Mouse (Mus musculus) limb, embryonic 11.5 days (tissue): ENCODE data around the gene Trir. TPM values are rescaled to one million over a fixed set of nuclear protein-coding genes. Genes with fewer than 3 reads are reported as not detected.

Experiments
- ATAC-seq: fragments of 200-750 bp; cut with Nextera tagmentation; 2 replicates; pipeline ENCODE4 v1.8.0; 2017; ENCODE audit warnings: low read depth; ENCODE audit not compliant: insufficient number of reproducible peaks, low FRiP score, low TSS enrichment
- DNase-seq: peaks from one replicate; pipeline ENCODE4 v3.0.0-alpha.2; 2015; ENCODE audit warnings: low spot score
- H3K27ac ChIP-seq: fragments of 300-500 bp; sonication (generic); replicated peaks from 2 replicates; pipeline ENCODE4 v1.5.1; 2014; ENCODE audit warnings: low read depth, mild to moderate bottlenecking, low read length
- H3K27me3 ChIP-seq: fragments of 300-500 bp; sonication (generic); 2 replicates; pipeline ENCODE4 v1.6.1; 2014; ENCODE audit warnings: mild to moderate bottlenecking, low read length, mixed read lengths; ENCODE audit not compliant: control insufficient read depth, insufficient read depth
- H3K36me3 ChIP-seq: fragments of 300-500 bp; sonication (generic); 2 replicates; pipeline ENCODE4 v1.6.1; 2014; ENCODE audit warnings: mild to moderate bottlenecking, low read length, moderate library complexity, mixed read lengths; ENCODE audit not compliant: control insufficient read depth, insufficient read depth
- H3K4me1 ChIP-seq: fragments of 300-500 bp; sonication (generic); 2 replicates; pipeline ENCODE4 v1.6.1; 2014; ENCODE audit warnings: low read length, mixed read lengths; ENCODE audit not compliant: control insufficient read depth, insufficient read depth
- H3K4me2 ChIP-seq: fragments of 300-500 bp; sonication (generic); 2 replicates; pipeline ENCODE4 v1.6.1; 2014; ENCODE audit warnings: low read depth, mild to moderate bottlenecking, moderate library complexity; ENCODE audit not compliant: severe bottlenecking
- H3K4me3 ChIP-seq: fragments of 300-500 bp; sonication (generic); 2 replicates; pipeline ENCODE4 v1.5.1; 2014; ENCODE audit warnings: low read depth, low read length
- H3K9ac ChIP-seq: fragments of 300-500 bp; sonication (generic); 2 replicates; pipeline ENCODE4 v1.6.1; 2014; ENCODE audit warnings: mild to moderate bottlenecking, low read length
- H3K9me3 ChIP-seq: fragments of 300-500 bp; sonication (generic); 2 replicates; pipeline ENCODE4 v1.6.1; 2016; ENCODE audit warnings: low read length; ENCODE audit not compliant: control insufficient read depth
- WGBS: fragments of 180-500 bp; shearing (Covaris S2); extraction: QIAGEN DNeasy Blood & Tissue Kit; methylation state at CpG from one replicate; pipeline ENCODE4 v1.1.7; 2014; 5-methylcytosine and 5-hydroxymethylcytosine counted together
- polyA plus RNA-seq: library from polyadenylated mRNA; unstranded; fragments of >200 nt; fragmentation: Nextera tagmentation; extraction: Ambion mirVana; gene quantifications from 2 replicates; pipeline ENCODE4 v1.2.1, GENCODE M21; 2014

Trir gene
- polyA plus RNA-seq, 1 experiment from 2014 or later: 197 TPM

DNA sequence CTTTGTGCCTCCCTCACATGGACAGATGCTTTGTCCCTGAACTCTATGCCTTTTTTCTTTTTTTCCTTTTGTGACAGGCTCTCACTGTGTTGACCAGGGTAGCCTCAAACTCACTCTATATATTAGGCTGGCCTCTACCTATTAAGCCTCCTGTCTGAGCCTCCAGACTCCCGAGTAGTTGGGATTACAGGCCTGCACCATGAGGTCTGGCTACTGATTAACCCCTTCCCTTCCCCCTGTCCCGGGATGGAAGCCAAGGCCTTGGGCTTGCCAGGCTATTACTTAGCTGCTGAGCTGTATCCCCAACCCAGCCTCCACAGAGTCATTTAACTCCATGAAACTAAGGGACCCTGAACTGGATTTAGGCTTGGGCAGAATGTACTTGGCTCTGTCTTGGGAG is 38.6 kb downstream of the Trir start:
- H3K4me3 ChIP-seq: no peak overlapping the region
- 43% methylated on average over 2 of the region's 2 CpGs for WGBS
- H3K4me2 ChIP-seq: no peak overlapping the region
- no peak for ATAC-seq
- H3K36me3 ChIP-seq: peaks cover 4% of the 10 kb centered on the region; the same call in 1 of the 2 replicates
- no peaks in the 10 kb centered on the region for H3K27me3 ChIP-seq
- H3K9me3 ChIP-seq: no peaks in the 10 kb centered on the region
- DNase-seq: no peak
- H3K27ac ChIP-seq: no peak overlapping the region
- no peaks in the 10 kb centered on the region for H3K4me1 ChIP-seq
- H3K9ac ChIP-seq: no peak overlapping the region

DNA sequence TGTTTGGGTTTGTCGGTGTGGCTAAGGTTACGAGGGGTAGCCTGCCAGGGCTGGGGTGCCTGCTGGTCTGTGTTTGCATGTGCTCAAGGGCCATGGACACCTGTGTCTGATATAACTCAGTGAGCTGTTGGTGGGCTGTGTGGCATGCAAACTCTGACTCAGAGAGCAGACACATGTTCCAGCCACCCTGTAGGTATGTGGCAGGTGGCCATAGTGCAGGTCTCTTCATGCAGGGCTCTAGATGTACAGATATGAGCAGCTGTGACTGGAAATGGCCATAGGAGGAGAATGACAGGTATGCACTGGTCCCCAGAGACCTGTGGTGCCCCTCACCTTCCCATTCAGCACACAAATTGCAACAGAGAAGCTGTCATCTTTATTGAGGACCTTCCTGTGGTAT is 40.5 kb downstream of the Trir start:
- WGBS: 89% methylated on average over 2 of the region's 2 CpGs
- no peak overlapping the region for H3K4me3 ChIP-seq
- peaks cover 4% of the 10 kb centered on the region; the same call in 1 of the 2 replicates for H3K36me3 ChIP-seq
- DNase-seq: no peak
- no peaks in the 10 kb centered on the region for H3K4me1 ChIP-seq
- no peak overlapping the region for H3K9ac ChIP-seq
- H3K9me3 ChIP-seq: no peaks in the 10 kb centered on the region
- H3K4me2 ChIP-seq: no peak overlapping the region
- no peak for ATAC-seq
- H3K27me3 ChIP-seq: no peaks in the 10 kb centered on the region
- no peak overlapping the region for H3K27ac ChIP-seq

DNA sequence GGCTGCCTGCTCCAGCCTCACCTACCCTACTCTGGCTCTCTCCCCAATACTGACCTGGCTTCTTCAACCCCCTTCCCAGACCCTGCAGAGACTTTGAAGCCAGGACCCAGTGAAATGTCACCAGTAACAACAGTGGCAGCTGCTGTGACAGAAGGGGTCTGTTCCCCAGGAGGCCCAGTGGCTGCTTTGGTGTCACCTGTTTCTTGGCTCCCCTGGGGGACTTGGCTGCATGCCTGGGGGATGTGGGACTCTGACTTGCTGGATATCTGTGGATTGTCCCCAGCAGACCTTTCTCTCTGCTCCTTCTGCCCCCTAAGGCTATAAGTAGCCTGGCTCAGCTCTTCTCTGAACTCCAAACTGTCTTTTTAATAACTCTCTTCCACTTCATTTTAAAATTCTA is 41.4 kb downstream of the Trir start, which contains the start of gene Gm5741:
Gene Gm5741, minus strand, starts transcription at position 1 of the 400 bp plus-strand sequence.
- H3K9me3 ChIP-seq: no peaks in the 10 kb centered on the region
- H3K27me3 ChIP-seq: no peaks in the 10 kb centered on the region
- H3K9ac ChIP-seq: no peak within 1 kb of the TSS
- H3K4me3 ChIP-seq: no peak within 1 kb of the TSS; the same call in 1 of the 2 replicates
- H3K27ac ChIP-seq: no peak within 1 kb of the TSS
- ATAC-seq: no peak
- H3K4me1 ChIP-seq: no peaks in the 10 kb centered on the region
- DNase-seq: no peak
- H3K4me2 ChIP-seq: no peak within 1 kb of the TSS
- H3K36me3 ChIP-seq: peaks cover 4% of the 10 kb centered on the region; the same call in 1 of the 2 replicates

DNA sequence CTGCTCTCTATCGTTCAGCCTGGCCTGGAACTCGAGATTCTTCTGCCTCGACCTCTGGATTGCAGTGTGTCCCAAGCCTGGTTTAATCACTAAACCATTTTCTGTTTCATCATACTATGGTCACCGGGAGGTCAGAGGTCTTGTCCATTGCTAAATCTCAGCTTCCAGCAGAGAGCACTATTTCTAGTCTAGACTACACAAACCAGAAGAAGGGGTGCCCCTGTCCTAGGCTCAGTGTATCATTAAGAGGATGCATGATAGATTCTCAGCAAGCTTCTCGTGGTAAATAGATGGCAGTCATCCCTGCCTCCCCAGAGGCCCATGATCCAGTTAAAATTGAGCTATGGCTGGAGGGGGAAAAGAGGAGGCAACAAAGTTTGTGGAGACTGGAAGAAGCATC is 44.4 kb downstream of the Trir start:
- H3K36me3 ChIP-seq: peaks cover 8% of the 10 kb centered on the region; the same call in 1 of the 2 replicates
- DNase-seq (no peak), ATAC-seq (no peak)
- H3K27me3 ChIP-seq: no peaks in the 10 kb centered on the region
- 87% methylated on average over 5 of the region's 5 CpGs for WGBS
- peak overlapping the region; percentile 90; the same call in 1 of the 2 replicates for H3K4me3 ChIP-seq
- H3K27ac ChIP-seq: no peak overlapping the region
- no peaks in the 10 kb centered on the region for H3K9me3 ChIP-seq
- peak overlapping the region; percentile 74 for H3K9ac ChIP-seq
- no peaks in the 10 kb centered on the region for H3K4me1 ChIP-seq
- H3K4me2 ChIP-seq: peak overlapping the region; percentile 64

DNA sequence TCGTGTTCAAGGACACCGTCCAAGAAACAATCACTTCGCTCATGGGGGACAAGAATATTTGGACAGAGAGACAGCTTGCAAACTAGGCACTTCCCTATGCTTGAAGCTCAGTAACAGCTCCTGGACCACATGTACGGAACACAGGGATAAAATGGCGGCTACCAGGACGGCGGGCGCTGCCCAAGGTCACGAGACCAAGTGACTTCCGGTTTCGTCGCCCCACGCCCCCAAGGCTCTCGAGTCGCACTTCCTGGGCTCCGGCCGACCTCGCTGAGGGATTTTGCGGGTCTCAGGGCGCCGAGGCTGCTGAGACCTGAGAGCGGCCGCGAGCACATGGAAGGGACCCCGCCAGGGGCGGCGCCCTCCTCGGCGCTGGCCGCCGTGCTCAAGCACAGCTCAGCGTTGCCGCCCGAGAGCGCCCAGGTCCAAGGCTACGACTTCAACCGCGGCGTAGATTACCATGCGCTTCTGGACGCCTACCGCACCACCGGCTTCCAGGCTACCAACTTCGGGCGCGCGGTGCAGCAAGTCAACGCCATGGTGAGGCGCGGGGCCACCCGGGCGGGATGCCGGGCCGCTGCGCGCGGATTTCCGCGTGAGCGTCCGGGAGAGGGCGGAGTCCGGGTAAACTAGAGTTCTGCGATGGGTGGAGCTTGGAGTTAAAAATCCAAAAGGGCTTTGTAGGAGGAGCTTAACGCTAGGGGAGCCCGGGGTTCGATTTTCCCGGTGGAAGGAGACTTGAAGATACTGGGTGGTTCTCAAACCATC is 45.1 kb downstream of the Trir start, which contains the start of gene Dhps:
Gene Dhps, plus strand, starts transcription at position 244 of the 768 bp plus-strand sequence.
- DNase-seq: peak; percentile 93
- Histone ChIP-seq H3K4me2 (peak within 1 kb of the TSS; percentile 64), H3K27me3 (no peaks in the 10 kb centered on the region), H3K27ac (peak within 1 kb of the TSS; percentile 91), H3K4me3 (peak within 1 kb of the TSS; percentile 90), H3K9me3 (no peaks in the 10 kb centered on the region), H3K36me3 (peaks cover 8% of the 10 kb centered on the region; the same call in 1 of the 2 replicates), H3K9ac (peak within 1 kb of the TSS; percentile 74), H3K4me1 (no peaks in the 10 kb centered on the region)
- under 1% methylated on average over 64 of the region's 68 CpGs for whole genome bisulfite sequencing
- peak; percentile 85 for ATAC-seq

DNA sequence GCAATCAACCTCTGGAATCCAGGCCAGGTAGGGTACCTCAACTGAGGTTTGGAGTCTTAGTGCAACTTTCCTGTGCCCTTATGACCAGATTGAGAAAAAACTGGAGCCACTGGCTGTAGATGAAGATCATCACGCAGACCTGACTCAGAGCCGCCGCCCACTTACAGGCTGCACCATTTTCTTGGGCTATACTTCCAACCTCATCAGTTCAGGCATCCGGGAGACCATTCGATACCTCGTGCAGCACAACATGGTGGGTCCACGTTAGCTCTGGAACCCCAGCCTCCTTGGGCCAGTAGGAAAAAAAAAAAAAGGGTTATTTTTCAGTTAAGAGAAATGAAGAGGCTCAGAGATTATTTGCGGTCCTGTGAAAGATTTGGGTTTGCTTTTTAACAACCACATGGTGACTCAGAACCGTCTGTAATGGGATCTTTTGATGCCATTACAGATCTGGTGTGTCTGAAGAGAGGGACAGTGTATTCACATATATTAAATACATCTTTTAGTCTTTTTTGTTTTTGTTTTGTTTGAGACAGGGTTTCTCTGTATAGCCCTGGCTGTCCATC is 45.8 kb downstream of the Trir start:
- Histone ChIP-seq H3K9ac (peak overlapping the region; percentile 74), H3K36me3 (peaks cover 8% of the 10 kb centered on the region; the same call in 1 of the 2 replicates), H3K4me3 (peak overlapping the region; percentile 90), H3K27ac (peak overlapping the region; percentile 91; the same call in 1 of the 2 replicates), H3K9me3 (no peaks in the 10 kb centered on the region), H3K27me3 (no peaks in the 10 kb centered on the region), H3K4me1 (no peaks in the 10 kb centered on the region), H3K4me2 (peak overlapping the region; percentile 64)
- no peak for DNase-seq
- 0 out of 2 replicates have a peak, but pooled peaks have one; percentile 10 for ATAC-seq
- WGBS: 36% methylated on average over 9 of the region's 9 CpGs

DNA sequence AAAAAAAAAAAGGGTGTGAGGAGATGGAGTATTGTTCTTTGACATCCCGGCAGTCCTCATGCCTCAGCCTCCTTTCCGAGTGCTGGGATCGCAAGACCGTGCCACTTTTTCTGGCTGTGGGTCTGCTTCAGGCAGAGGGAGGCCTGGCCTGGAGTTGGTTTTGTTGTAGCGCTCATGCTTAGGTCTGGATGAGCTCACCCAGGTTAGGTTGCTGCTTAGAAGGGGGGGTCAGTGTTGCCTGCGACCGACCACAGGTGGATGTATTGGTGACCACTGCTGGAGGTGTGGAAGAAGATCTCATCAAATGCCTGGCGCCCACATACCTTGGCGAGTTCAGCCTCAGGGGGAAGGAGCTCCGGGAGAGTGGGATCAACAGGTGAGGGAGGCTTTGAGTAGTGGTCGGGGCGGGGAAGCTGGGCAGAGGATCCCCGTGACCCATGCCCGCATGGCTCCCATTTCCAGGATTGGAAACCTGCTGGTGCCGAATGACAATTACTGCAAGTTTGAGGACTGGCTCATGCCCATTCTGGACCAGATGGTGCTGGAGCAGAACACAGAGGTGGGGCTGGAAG is 46.5 kb downstream of the Trir start:
- no peaks in the 10 kb centered on the region for H3K27me3 ChIP-seq
- no peak for DNase-seq
- no peaks in the 10 kb centered on the region for H3K9me3 ChIP-seq
- H3K4me2 ChIP-seq: no peak overlapping the region
- H3K4me3 ChIP-seq: no peak overlapping the region
- ATAC-seq: no peak
- no peak overlapping the region for H3K27ac ChIP-seq
- no peaks in the 10 kb centered on the region for H3K4me1 ChIP-seq
- H3K36me3 ChIP-seq: peaks cover 8% of the 10 kb centered on the region; the same call in 1 of the 2 replicates
- no peak overlapping the region for H3K9ac ChIP-seq
- WGBS: 89% methylated on average over 15 of the region's 15 CpGs

DNA sequence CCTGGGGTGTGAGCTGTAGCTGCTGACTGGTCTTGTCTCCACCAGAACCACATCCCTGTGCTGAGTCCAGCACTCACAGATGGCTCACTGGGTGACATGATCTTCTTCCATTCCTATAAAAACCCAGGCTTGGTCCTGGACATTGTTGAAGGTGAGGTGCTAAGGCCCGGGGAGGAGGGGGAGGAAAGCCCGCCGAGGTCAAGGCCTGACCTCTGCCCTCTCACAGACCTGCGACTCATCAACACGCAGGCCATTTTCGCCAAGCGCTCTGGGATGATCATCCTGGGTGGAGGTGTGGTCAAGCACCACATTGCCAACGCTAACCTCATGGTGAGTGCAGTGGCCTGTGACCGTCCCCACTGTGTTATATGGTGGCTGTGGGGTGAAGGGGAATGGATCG is 47.5 kb downstream of the Trir start:
- WGBS: 80% methylated on average over 10 of the region's 10 CpGs
- DNase-seq: no peak

More for the DNA sequence above, 47.5 kb downstream of the Trir start:
- Histone ChIP-seq H3K36me3 (peaks cover 8% of the 10 kb centered on the region; the same call in 1 of the 2 replicates), H3K27ac (no peak overlapping the region), H3K9ac (no peak overlapping the region), H3K27me3 (no peaks in the 10 kb centered on the region), H3K4me1 (no peaks in the 10 kb centered on the region), H3K4me3 (no peak overlapping the region), H3K4me2 (no peak overlapping the region), H3K9me3 (no peaks in the 10 kb centered on the region)
- no peak for ATAC-seq
